Mouse (Mus musculus): Measurements from ENCODE around the gene Fxyd2. TPM values are rescaled to one million over a fixed set of nuclear protein-coding genes. Genes with fewer than 3 reads are reported as not detected.

Gene Fxyd2
- total and polyA plus RNA-seq, 3 experiments, result 0.38 TPM; not detected in 2

DNA sequence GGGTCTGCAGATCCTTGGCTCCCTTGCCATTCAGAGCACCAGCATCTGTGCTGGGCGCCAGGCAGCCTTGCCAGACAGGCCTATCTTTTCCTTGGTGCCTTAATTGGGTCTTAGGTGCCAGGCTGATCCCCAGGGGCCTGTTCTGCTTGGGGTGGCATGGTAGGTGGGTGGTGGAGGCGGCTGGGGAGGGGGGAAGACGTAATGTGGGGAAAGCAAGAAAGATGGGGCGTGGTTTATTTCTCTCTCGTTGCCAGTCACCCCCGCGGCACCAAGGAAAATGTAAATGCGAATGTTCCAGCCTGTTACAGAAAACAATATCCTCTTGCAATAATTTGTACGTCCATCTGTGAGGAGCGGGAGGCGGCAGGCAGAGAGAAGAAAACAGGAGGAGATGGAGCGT is 33.2 kb downstream of the Fxyd2 start:
- Histone ChIP-seq H3K36me3 (replicated peaks) (no peaks in the 10 kb centered on the region), H3K27me3 (ENCODE audit: insufficient read depth, low read length) (peaks cover 5% of the 10 kb centered on the region; the same call in 1 of the 2 replicates), H3K9me3 (replicated peaks) (0 out of 2 replicates have a peak, but pooled peaks cover 10% of the 10 kb centered on the region), H3K4me1 (ENCODE audit: insufficient read depth, low read depth, low read length) (no peaks in the 10 kb centered on the region), H3K4me3 (ENCODE audit: low read depth, low read length) (no peak overlapping the region)
- TF ChIP-seq TAL1 (conservative IDR thresholded peaks at IDR 0.05; ENCODE audit: low read depth, low read length) (no peak), GATA1 (IDR thresholded peaks at IDR 0.05; ENCODE audit: borderline replicate concordance, low read length) (no peak), CTCF (IDR thresholded peaks at IDR 0.05; ENCODE audit: low read depth, low read length) (no peak), GATA2 (IDR thresholded peaks at IDR 0.05; ENCODE audit: borderline replicate concordance, low read depth, low read length) (no peak), POLR2AphosphoS5 (IDR thresholded peaks at IDR 0.05; ENCODE audit: insufficient replicate concordance, low read depth, low read length) (no peak)
- no peak for DNase-seq (ENCODE audit: low spot score)
- no peak for ATAC-seq (ENCODE audit: extremely low read depth, insufficient number of reproducible peaks, low FRiP score, poor library complexity, severe bottlenecking)

- TF ChIP-seq GATA1 (IDR thresholded peaks at IDR 0.05; ENCODE audit: borderline replicate concordance, low read length), result no peak
- TF ChIP-seq TAL1 (conservative IDR thresholded peaks at IDR 0.05; ENCODE audit: low read depth, low read length), result no peak
- TF ChIP-seq GATA2 (IDR thresholded peaks at IDR 0.05; ENCODE audit: borderline replicate concordance, low read depth, low read length), result no peak
- no peak for TF ChIP-seq POLR2AphosphoS5 (IDR thresholded peaks at IDR 0.05; ENCODE audit: insufficient replicate concordance, low read depth, low read length)
- no peak for TF ChIP-seq CTCF (IDR thresholded peaks at IDR 0.05; ENCODE audit: low read depth, low read length)
- Histone ChIP-seq H3K36me3 (replicated peaks) (no peaks in the 10 kb centered on the region), H3K4me1 (ENCODE audit: insufficient read depth, low read depth, low read length) (no peaks in the 10 kb centered on the region), H3K4me3 (ENCODE audit: low read depth, low read length) (no peak overlapping the region), H3K27me3 (ENCODE audit: insufficient read depth, low read length) (peaks cover 5% of the 10 kb centered on the region; the same call in 1 of the 2 replicates), H3K9me3 (replicated peaks) (0 out of 2 replicates have a peak, but pooled peaks cover 10% of the 10 kb centered on the region)
- DNase-seq (ENCODE audit: low spot score) (no peak), ATAC-seq (ENCODE audit: extremely low read depth, insufficient number of reproducible peaks, low FRiP score, poor library complexity, severe bottlenecking) (no peak)
These were observed 33.6 kb downstream of the Fxyd2 start for GRCm38 (mm10) chr9:45433119-45433518.

GRCm38 (mm10) chr9:45434171-45434570 is 34.7 kb downstream of the Fxyd2 start:
- no peak overlapping the region for H3K4me3 ChIP-seq (ENCODE audit: low read depth, low read length)
- TF ChIP-seq GATA2 (IDR thresholded peaks at IDR 0.05; ENCODE audit: borderline replicate concordance, low read depth, low read length), result no peak
- TF ChIP-seq TAL1 (conservative IDR thresholded peaks at IDR 0.05; ENCODE audit: low read depth, low read length), result no peak
- no peak for TF ChIP-seq CTCF (IDR thresholded peaks at IDR 0.05; ENCODE audit: low read depth, low read length)
- TF ChIP-seq POLR2AphosphoS5 (IDR thresholded peaks at IDR 0.05; ENCODE audit: insufficient replicate concordance, low read depth, low read length), result no peak
- no peak for TF ChIP-seq GATA1 (IDR thresholded peaks at IDR 0.05; ENCODE audit: borderline replicate concordance, low read length)
- H3K27me3 ChIP-seq (ENCODE audit: insufficient read depth, low read length), result peaks cover 5% of the 10 kb centered on the region; the same call in 1 of the 2 replicates
- DNase-seq (ENCODE audit: low spot score) (no peak), ATAC-seq (ENCODE audit: extremely low read depth, insufficient number of reproducible peaks, low FRiP score, poor library complexity, severe bottlenecking) (no peak)
- H3K9me3 ChIP-seq (replicated peaks), result 0 out of 2 replicates have a peak, but pooled peaks cover 10% of the 10 kb centered on the region
- H3K4me1 ChIP-seq (ENCODE audit: insufficient read depth, low read depth, low read length), result no peaks in the 10 kb centered on the region
- no peaks in the 10 kb centered on the region for H3K36me3 ChIP-seq (replicated peaks)

GRCm38 (mm10) chr9:45439025-45439424 is 39.6 kb downstream of the Fxyd2 start:
- H3K36me3 ChIP-seq (replicated peaks), result no peaks in the 10 kb centered on the region
- H3K9me3 ChIP-seq (replicated peaks), result no peaks in the 10 kb centered on the region
- DNase-seq (ENCODE audit: low spot score) (no peak), ATAC-seq (ENCODE audit: extremely low read depth, insufficient number of reproducible peaks, low FRiP score, poor library complexity, severe bottlenecking) (no peak)
- TF ChIP-seq CTCF (IDR thresholded peaks at IDR 0.05; ENCODE audit: low read depth, low read length), result no peak
- no peak for TF ChIP-seq GATA2 (IDR thresholded peaks at IDR 0.05; ENCODE audit: borderline replicate concordance, low read depth, low read length)
- H3K4me3 ChIP-seq (ENCODE audit: low read depth, low read length), result no peak overlapping the region
- H3K4me1 ChIP-seq (ENCODE audit: insufficient read depth, low read depth, low read length), result no peaks in the 10 kb centered on the region
- H3K27me3 ChIP-seq (ENCODE audit: insufficient read depth, low read length), result peaks cover 3% of the 10 kb centered on the region; the same call in 1 of the 2 replicates

- DNase-seq (ENCODE audit: low spot score) (no peak), ATAC-seq (ENCODE audit: extremely low read depth, insufficient number of reproducible peaks, low FRiP score, poor library complexity, severe bottlenecking) (no peak)
- Histone ChIP-seq H3K4me1 (ENCODE audit: insufficient read depth, low read depth, low read length) (no peaks in the 10 kb centered on the region), H3K36me3 (replicated peaks) (no peaks in the 10 kb centered on the region), H3K27me3 (ENCODE audit: insufficient read depth, low read length) (peaks cover 3% of the 10 kb centered on the region; the same call in 1 of the 2 replicates), H3K9me3 (replicated peaks) (no peaks in the 10 kb centered on the region), H3K4me3 (ENCODE audit: low read depth, low read length) (no peak overlapping the region)
- TF ChIP-seq POLR2AphosphoS5 (IDR thresholded peaks at IDR 0.05; ENCODE audit: insufficient replicate concordance, low read depth, low read length), result no peak
- no peak for TF ChIP-seq GATA2 (IDR thresholded peaks at IDR 0.05; ENCODE audit: borderline replicate concordance, low read depth, low read length)
- no peak for TF ChIP-seq GATA1 (IDR thresholded peaks at IDR 0.05; ENCODE audit: borderline replicate concordance, low read length)
- TF ChIP-seq CTCF (IDR thresholded peaks at IDR 0.05; ENCODE audit: low read depth, low read length), result no peak
- no peak for TF ChIP-seq TAL1 (conservative IDR thresholded peaks at IDR 0.05; ENCODE audit: low read depth, low read length)
These were observed 40.8 kb downstream of the Fxyd2 start for GRCm38 (mm10) chr9:45440083-45440784.

DNA sequence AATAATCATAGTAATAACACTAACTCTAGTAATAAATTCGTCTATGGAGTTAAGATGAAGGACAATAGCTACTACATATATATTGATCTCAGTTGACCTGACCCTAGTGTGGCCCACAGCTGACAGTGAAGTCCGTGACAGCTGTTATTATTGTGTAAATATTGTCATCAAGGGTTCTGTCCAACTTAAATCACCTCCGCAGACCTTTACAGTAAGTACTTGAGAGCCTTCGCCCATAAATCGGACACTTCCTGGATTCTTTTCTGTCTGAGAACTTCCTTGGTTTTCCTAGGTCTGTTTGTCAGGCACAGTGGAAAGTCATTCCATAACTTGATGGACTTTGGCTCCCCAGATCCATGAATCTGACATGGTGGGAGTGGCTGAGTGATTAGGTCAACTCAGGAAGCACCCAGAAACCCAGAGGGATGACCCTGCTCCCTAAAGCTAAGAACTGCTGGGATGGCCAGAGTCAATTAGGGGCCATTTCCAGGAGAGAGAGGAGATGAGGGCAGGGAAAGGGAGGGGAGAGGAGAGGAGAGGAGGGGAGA is 44.9 kb downstream of the Fxyd2 start:
- H3K4me1 ChIP-seq (ENCODE audit: insufficient read depth, low read depth, low read length), result no peaks in the 10 kb centered on the region
- H3K4me3 ChIP-seq (ENCODE audit: low read depth, low read length), result no peak overlapping the region
- H3K9me3 ChIP-seq (replicated peaks), result no peaks in the 10 kb centered on the region
- H3K36me3 ChIP-seq (replicated peaks), result no peaks in the 10 kb centered on the region
- no peak for TF ChIP-seq GATA1 (IDR thresholded peaks at IDR 0.05; ENCODE audit: borderline replicate concordance, low read length)
- TF ChIP-seq CTCF (IDR thresholded peaks at IDR 0.05; ENCODE audit: low read depth, low read length), result no peak
- TF ChIP-seq POLR2AphosphoS5 (IDR thresholded peaks at IDR 0.05; ENCODE audit: insufficient replicate concordance, low read depth, low read length), result no peak
- TF ChIP-seq GATA2 (IDR thresholded peaks at IDR 0.05; ENCODE audit: borderline replicate concordance, low read depth, low read length), result no peak
- no peak for TF ChIP-seq TAL1 (conservative IDR thresholded peaks at IDR 0.05; ENCODE audit: low read depth, low read length)
- no peak for ATAC-seq (ENCODE audit: extremely low read depth, insufficient number of reproducible peaks, low FRiP score, poor library complexity, severe bottlenecking)
- peaks cover 3% of the 10 kb centered on the region; the same call in 1 of the 2 replicates for H3K27me3 ChIP-seq (ENCODE audit: insufficient read depth, low read length)
- DNase-seq (ENCODE audit: low spot score), result no peak

Measured in G1E (cell line).